ENCODE assay signal across 8 mouse cellular contexts in genomic region chr11:69372056-69372779, GRCm38 (mm10). TPM values are rescaled to one million over a fixed set of nuclear protein-coding genes. Genes with fewer than 3 reads are reported as not detected.
DNase-seq lines count a peak whose midpoint lies in the region; ATAC-seq and TF ChIP-seq lines count a peak whose summit lies in the region.

No protein-coding gene starts in this region.

- peak overlapping the region; percentile 45 for H3K4me2 ChIP-seq in forebrain, embryonic 13.5 days
- peak overlapping the region; percentile 77 for H3K4me2 ChIP-seq in liver, embryonic 14.5 days (ENCODE audit: low read depth)

- H3K4me3 ChIP-seq in forebrain, embryonic 13.5 days: peak overlapping the region; percentile 18
- H3K4me3 ChIP-seq in liver, embryonic 14.5 days (ENCODE audit: insufficient read depth in 1 of 2, low read depth in 2 of 2, low read length in 2 of 2): peak overlapping the region in 1 of 2 experiments; percentile 51; a peak in 2 of 4 replicates

- no peaks in the 10 kb centered on the region for H3K9me3 ChIP-seq in forebrain, embryonic 13.5 days (replicated peaks)
- no peaks in the 10 kb centered on the region for H3K9me3 ChIP-seq in liver, embryonic 14.5 days (ENCODE audit: control insufficient read depth, low read length)

- no peak for TF ChIP-seq EP300 in liver, embryonic 14.5 days (IDR thresholded peaks at IDR 0.05; ENCODE audit: low read depth)

- peaks cover 48% of the 10 kb centered on the region for H3K4me1 ChIP-seq in forebrain, embryonic 13.5 days
- H3K4me1 ChIP-seq in liver, embryonic 14.5 days (replicated peaks; ENCODE audit: control insufficient read depth in 2 of 2, insufficient read depth in 2 of 2, low read length in 1 of 2): peaks cover 46 to 48% of the 10 kb centered on the region in 2 experiments

- H3K36me3 ChIP-seq in forebrain, embryonic 13.5 days (ENCODE audit: poor library complexity, severe bottlenecking): 0 out of 2 replicates have a peak, but pooled peaks cover 5% of the 10 kb centered on the region
- H3K36me3 ChIP-seq in liver, embryonic 14.5 days (replicated peaks; ENCODE audit: control insufficient read depth, insufficient read depth, low read depth): no peaks in the 10 kb centered on the region

- 46% methylated on average over 12 of the region's 12 CpGs for WGBS in forebrain, embryonic 13.5 days
- 33% methylated on average over 12 of the region's 12 CpGs for WGBS in liver, embryonic 14.5 days (ENCODE audit: insufficient replicate concordance)

- no peak for TF ChIP-seq POLR2A in brain, embryonic 14.5 days (IDR thresholded peaks at IDR 0.05; ENCODE audit: borderline replicate concordance, extremely low read depth, insufficient read depth, insufficient read length, poor library complexity, severe bottlenecking)

- TF ChIP-seq CTCF in brain, embryonic 14.5 days (IDR thresholded peaks at IDR 0.05; ENCODE audit: borderline replicate concordance, extremely low read depth, insufficient read depth, insufficient read length): no peak
- TF ChIP-seq CTCF in liver, embryonic 14.5 days (IDR thresholded peaks at IDR 0.05; ENCODE audit: low read depth): no peak

- no peaks in the 10 kb centered on the region for H3K27me3 ChIP-seq in forebrain, embryonic 13.5 days
- H3K27me3 ChIP-seq in liver, embryonic 14.5 days (ENCODE audit: control insufficient read depth, insufficient read depth, low read length): peaks cover 23% of the 10 kb centered on the region

- peak; percentile 26; the same call in 1 of the 2 replicates for ATAC-seq in forebrain, embryonic 13.5 days
- peak; percentile 15; the same call in 1 of the 2 replicates for ATAC-seq in liver, embryonic 14.5 days (ENCODE audit: insufficient read depth)

- peak overlapping the region; percentile 85 for H3K27ac ChIP-seq in forebrain, embryonic 13.5 days
- H3K27ac ChIP-seq in liver, embryonic 14.5 days: peak overlapping the region; percentile 94

- intact Hi-C loops in heart, postnatal 10 days (cut with DNase I): loop anchor here (5.0 kb wide), 1 partner anchor 245 kb away; the partner anchor contains the start of gene Aloxe3

- DNase-seq in heart, postnatal 10 days: peak; percentile 33 to 34
- no peak for DNase-seq in heart, adult 9 months (ENCODE audit: low spot score in 2 of 2)
- DNase-seq in brain, embryonic 14.5 days (ENCODE audit: low read depth): peak; percentile 90
- peak; percentile 53 to 60 for DNase-seq in kidney, postnatal 25 days
- DNase-seq in liver, embryonic 14.5 days (ENCODE audit: low read depth in 3 of 3, low spot score in 3 of 3): no peak
- DNase-seq in thymus, postnatal 4 days: peak; percentile 15
- no peak for DNase-seq in urinary bladder, postnatal 4 days (ENCODE audit: low spot score in 2 of 2)

- no peak overlapping the region; the same call in 1 of the 2 replicates for H3K9ac ChIP-seq in forebrain, embryonic 13.5 days
- H3K9ac ChIP-seq in liver, embryonic 14.5 days (replicated peaks): peak overlapping the region; percentile 44

RNA-seq across cellular contexts. Expression of gene Chd3, which starts 3.0 kb away (rescaled TPM):
- total RNA-seq in heart, postnatal 10 days (2021): 10 to 100 TPM; 62.0 to 66.7 TPM
- polyA plus RNA-seq in brain, embryonic 14.5 days (2012; rRNA removed): 321 and 358 TPM in 2 replicates
- polyA plus RNA-seq in forebrain, embryonic 13.5 days (2015; fragmentation: Nextera tagmentation; extraction: Ambion mirVana): 104 and 106 TPM in 2 replicates
- 13.7 and 14.3 TPM in 2 replicates for polyA plus RNA-seq in liver, embryonic 14.5 days (2012; rRNA removed)
- polyA plus RNA-seq in liver, embryonic 14.5 days (2014; fragmentation: Nextera tagmentation; extraction: Ambion mirVana): 1.9 and 2.4 TPM in 2 replicates

RNA-seq across cellular contexts. Expression of gene Naa38, which starts 23.1 kb away (rescaled TPM):
- total RNA-seq in heart, postnatal 10 days (2021): 10 to 100 TPM; 94.1 to 95.0 TPM
- polyA plus RNA-seq in brain, embryonic 14.5 days (2012; rRNA removed): 84.1 and 111 TPM in 2 replicates
- 100.0 and 108 TPM in 2 replicates for polyA plus RNA-seq in forebrain, embryonic 13.5 days (2015; fragmentation: Nextera tagmentation; extraction: Ambion mirVana)
- polyA plus RNA-seq in liver, embryonic 14.5 days (2012; rRNA removed): 70.9 and 76.9 TPM in 2 replicates
- 120 and 127 TPM in 2 replicates for polyA plus RNA-seq in liver, embryonic 14.5 days (2014; fragmentation: Nextera tagmentation; extraction: Ambion mirVana)

RNA-seq across cellular contexts. Expression of gene Cyb5d1, which starts 23.2 kb away (rescaled TPM):
- 10 to 100 TPM; 27.5 to 30.2 TPM for total RNA-seq in heart, postnatal 10 days (2021)
- polyA plus RNA-seq in brain, embryonic 14.5 days (2012; rRNA removed): 26.7 and 28.7 TPM in 2 replicates
- 45.9 and 48.6 TPM in 2 replicates for polyA plus RNA-seq in forebrain, embryonic 13.5 days (2015; fragmentation: Nextera tagmentation; extraction: Ambion mirVana)
- 4.8 and 8.3 TPM in 2 replicates for polyA plus RNA-seq in liver, embryonic 14.5 days (2012; rRNA removed)
- 6.2 and 7.3 TPM in 2 replicates for polyA plus RNA-seq in liver, embryonic 14.5 days (2014; fragmentation: Nextera tagmentation; extraction: Ambion mirVana)

RNA-seq across cellular contexts. Expression of gene Tmem88, which starts 25.8 kb away (rescaled TPM):
- total RNA-seq in heart, postnatal 10 days (2021): 10 to 100 TPM; 53.3 to 54.0 TPM
- polyA plus RNA-seq in brain, embryonic 14.5 days (2012; rRNA removed): 5.7 TPM in 2 replicates
- polyA plus RNA-seq in forebrain, embryonic 13.5 days (2015; fragmentation: Nextera tagmentation; extraction: Ambion mirVana): 6.3 and 6.6 TPM in 2 replicates
- 3.7 and 5.3 TPM in 2 replicates for polyA plus RNA-seq in liver, embryonic 14.5 days (2012; rRNA removed)
- 4.6 TPM in 2 replicates for polyA plus RNA-seq in liver, embryonic 14.5 days (2014; fragmentation: Nextera tagmentation; extraction: Ambion mirVana)

RNA-seq across cellular contexts. Expression of gene Rnf227, which starts 32.0 kb away (rescaled TPM):
- 1 to 10 TPM in 1 of 2 experiments, under 1 TPM in 1; 0.89 to 1.7 TPM for total RNA-seq in heart, postnatal 10 days (2021)
- 82.8 and 115 TPM in 2 replicates for polyA plus RNA-seq in brain, embryonic 14.5 days (2012; rRNA removed)
- 72.6 and 78.8 TPM in 2 replicates for polyA plus RNA-seq in forebrain, embryonic 13.5 days (2015; fragmentation: Nextera tagmentation; extraction: Ambion mirVana)
- 0.30 and 0.74 TPM in 2 replicates for polyA plus RNA-seq in liver, embryonic 14.5 days (2012; rRNA removed)
- polyA plus RNA-seq in liver, embryonic 14.5 days (2014; fragmentation: Nextera tagmentation; extraction: Ambion mirVana): 0.59 and 0.66 TPM in 2 replicates

Comparison
In these comparisons a context has a peak if more than half of its experiments do, and no peak if none do; other contexts are left out.
1. DNase-seq: peak in heart, postnatal 10 days (2 of 2), brain, embryonic 14.5 days (single experiment), kidney, postnatal 25 days (2 of 2) and thymus, postnatal 4 days (single experiment); none in heart, adult 9 months (0 of 2), liver, embryonic 14.5 days (0 of 3) and urinary bladder, postnatal 4 days (0 of 2).